Mouse (Mus musculus) v-Abl transformed pro-B cells (cell line): ENCODE measurements around the gene Plcb4.

Source experiments
- in situ Hi-C, 2 experiments: fragments of 400-800 bp; cut with MboI; formaldehyde crosslinking; loops; one replicate each; pipeline ENCODE4 v1.15.1; 2025; ENCODE audit not compliant: unreplicated experiment in 2 of 2

Plcb4 gene

GRCm38 (mm10) chr2:136059029-136059669 is 400.3 kb downstream of the Plcb4 start:
- in situ Hi-C loops, result no loop called here
